Mouse (Mus musculus) heart, embryonic 13.5 days (tissue): ENCODE data around the gene Fabp3. TPM values are rescaled to one million over a fixed set of nuclear protein-coding genes. Genes with fewer than 3 reads are reported as not detected.
A peak's percentile ranks its signal among the peaks of the same experiment; 100 is the strongest.

Source experiments
- ATAC-seq: fragments of 200-750 bp; cut with Nextera tagmentation; 2 replicates; pipeline ENCODE4 v1.8.0; 2017; ENCODE audit warnings: moderate TSS enrichment; ENCODE audit not compliant: insufficient number of reproducible peaks, low FRiP score, low TSS enrichment; ENCODE audit errors: extremely low read depth
- H3K27ac ChIP-seq: fragments of 300-500 bp; sonication (generic); replicated peaks from 2 replicates; pipeline ENCODE4 v1.5.1; 2015; ENCODE audit warnings: moderate library complexity, mild to moderate bottlenecking, inconsistent platforms
- H3K27me3 ChIP-seq: fragments of 300-500 bp; sonication (generic); replicated peaks from 2 replicates; pipeline ENCODE4 v1.6.1; 2015; ENCODE audit warnings: mild to moderate bottlenecking, inconsistent platforms
- H3K36me3 ChIP-seq: fragments of 300-500 bp; sonication (generic); 2 replicates; pipeline ENCODE4 v1.6.1; 2015; ENCODE audit warnings: mild to moderate bottlenecking, inconsistent platforms
- H3K4me1 ChIP-seq: fragments of 300-500 bp; sonication (generic); 2 replicates; pipeline ENCODE4 v1.6.1; 2015; ENCODE audit warnings: inconsistent platforms
- H3K4me2 ChIP-seq: fragments of 300-500 bp; sonication (generic); 2 replicates; pipeline ENCODE4 v1.6.1; 2015; ENCODE audit warnings: inconsistent platforms, mild to moderate bottlenecking, moderate library complexity
- H3K4me3 ChIP-seq: fragments of 300-500 bp; sonication (generic); 2 replicates; pipeline ENCODE4 v1.5.1; 2015; ENCODE audit warnings: moderate library complexity, mild to moderate bottlenecking, inconsistent platforms
- H3K9ac ChIP-seq: fragments of 300-500 bp; sonication (generic); 2 replicates; pipeline ENCODE4 v1.6.1; 2015; ENCODE audit warnings: inconsistent platforms, mild to moderate bottlenecking, moderate library complexity
- H3K9me3 ChIP-seq: fragments of 300-500 bp; sonication (generic); 2 replicates; pipeline ENCODE4 v1.6.1; 2016; ENCODE audit warnings: inconsistent platforms
- WGBS: fragments of 180-500 bp; shearing (Covaris S2); methylation state at CpG from one replicate; pipeline ENCODE4 v1.1.7; 2015; ENCODE audit warnings: mixed read lengths; 5-methylcytosine and 5-hydroxymethylcytosine counted together
- polyA plus RNA-seq: library from polyadenylated mRNA; unstranded; fragments of >200 nt; fragmentation: Nextera tagmentation; extraction: Ambion mirVana; gene quantifications from 2 replicates; pipeline ENCODE4 v1.2.1, GENCODE M21; 2015

Gene Fabp3
- polyA plus RNA-seq, 1 experiment from 2014 or later = 961 TPM

DNA sequence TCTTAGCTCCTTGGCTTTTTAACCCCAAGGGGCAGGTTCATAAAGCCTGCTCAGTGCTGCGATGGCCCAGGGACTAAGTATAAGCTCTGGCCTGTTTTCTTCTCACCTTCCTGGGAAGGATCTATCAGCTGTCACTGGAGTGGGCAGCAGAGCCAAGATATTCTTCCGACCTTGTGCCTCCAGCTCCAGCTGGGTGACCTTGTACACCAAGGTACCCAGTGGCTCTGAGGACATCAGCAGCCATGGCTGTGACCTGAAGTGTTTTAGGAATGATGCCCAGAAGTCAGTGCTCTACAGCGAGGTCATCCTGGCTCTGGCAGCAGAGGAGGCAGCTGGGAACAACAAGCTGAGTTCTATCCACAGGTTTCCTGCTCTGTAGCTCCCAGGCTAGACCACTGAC lies 4.1 kb downstream of the Fabp3 start:
- Histone ChIP-seq H3K27me3 (peaks cover 26% of the 10 kb centered on the region), H3K9ac (no peak overlapping the region), H3K4me1 (peaks cover 92% of the 10 kb centered on the region), H3K36me3 (peaks cover 56% of the 10 kb centered on the region), H3K27ac (peak overlapping the region; percentile 40; the same call in 1 of the 2 replicates), H3K9me3 (no peaks in the 10 kb centered on the region), H3K4me3 (no peak overlapping the region), H3K4me2 (0 out of 2 replicates have a peak overlapping the region, but pooled peaks have one; percentile 80)
- no peak for ATAC-seq
- WGBS = 49% methylated on average over 3 of the region's 3 CpGs

- Histone ChIP-seq H3K4me1 (peaks cover 92% of the 10 kb centered on the region), H3K27me3 (peaks cover 21% of the 10 kb centered on the region), H3K9ac (no peak overlapping the region), H3K9me3 (no peaks in the 10 kb centered on the region), H3K4me3 (no peak overlapping the region), H3K36me3 (peaks cover 63% of the 10 kb centered on the region), H3K4me2 (no peak overlapping the region), H3K27ac (no peak overlapping the region)
- no peak for ATAC-seq
- WGBS = 83% methylated on average over 4 of the region's 4 CpGs
Observed at GRCm38 (mm10) chr4:130313552-130313951, 5.2 kb downstream of the Fabp3 start.

- H3K27ac ChIP-seq = peak overlapping the region; percentile 91
- no peak overlapping the region for H3K4me2 ChIP-seq
- peaks cover 81% of the 10 kb centered on the region for H3K4me1 ChIP-seq
- 47% methylated on average over 13 of the region's 13 CpGs for WGBS
- H3K9me3 ChIP-seq = no peaks in the 10 kb centered on the region
- H3K36me3 ChIP-seq = peaks cover 81% of the 10 kb centered on the region
- ATAC-seq = no peak
- peak overlapping the region; percentile 68 for H3K9ac ChIP-seq
- no peak overlapping the region for H3K4me3 ChIP-seq
- no peaks in the 10 kb centered on the region; the same call in 1 of the 2 replicates for H3K27me3 ChIP-seq
Observed at GRCm38 (mm10) chr4:130315771-130316527, 7.6 kb downstream of the Fabp3 start.

- Histone ChIP-seq H3K9me3 (no peaks in the 10 kb centered on the region), H3K9ac (peak overlapping the region; percentile 68), H3K36me3 (peaks cover 84% of the 10 kb centered on the region), H3K27me3 (no peaks in the 10 kb centered on the region), H3K4me2 (no peak overlapping the region), H3K27ac (peak overlapping the region; percentile 91), H3K4me1 (peaks cover 78% of the 10 kb centered on the region), H3K4me3 (no peak overlapping the region)
- 59% methylated on average over 10 of the region's 10 CpGs for WGBS
- no peak for ATAC-seq
Observed at GRCm38 (mm10) chr4:130316691-130317090, 8.3 kb downstream of the Fabp3 start.

DNA sequence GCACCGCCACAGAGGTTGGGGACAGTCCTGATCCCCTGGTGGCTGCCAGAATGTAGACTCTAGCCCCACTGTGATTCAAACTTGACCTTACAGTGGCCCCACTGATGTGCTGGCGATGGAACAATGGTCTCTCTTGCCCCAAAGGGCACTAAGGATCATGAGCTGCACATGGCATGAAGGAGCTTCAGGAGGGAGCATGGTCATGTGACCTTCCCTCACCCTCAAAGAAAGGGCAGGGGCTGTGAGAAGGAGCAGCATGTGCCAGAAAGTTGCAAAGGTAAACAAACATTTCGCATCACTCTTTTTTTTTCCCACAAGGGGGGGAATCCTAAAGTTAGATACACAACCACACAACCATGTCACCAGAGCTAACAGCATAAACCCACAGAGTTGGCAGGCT lies 9.7 kb downstream of the Fabp3 start:
- H3K4me3 ChIP-seq = no peak overlapping the region
- 77% methylated on average over 3 of the region's 3 CpGs for WGBS

DNA sequence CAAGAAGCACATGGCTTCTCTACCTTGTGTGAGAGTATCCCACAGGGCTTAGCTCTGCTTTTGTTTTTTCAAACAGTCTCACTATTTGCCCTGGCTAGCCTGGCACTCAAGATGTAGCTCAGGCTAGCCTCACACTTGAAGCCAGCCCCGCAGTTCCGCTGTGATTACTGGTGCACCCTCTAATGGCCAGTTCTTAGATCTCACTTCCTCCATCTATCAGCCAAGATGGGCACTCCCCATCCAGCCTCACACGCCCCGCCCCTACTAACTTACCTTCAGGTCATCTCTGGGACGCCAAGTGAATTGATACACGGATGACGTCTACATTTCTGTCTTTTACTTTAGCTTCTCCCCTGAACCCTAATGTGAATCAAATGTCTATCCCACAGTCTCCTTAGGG lies 11.2 kb downstream of the Fabp3 start:
- Histone ChIP-seq H3K27ac (no peak overlapping the region), H3K9ac (no peak overlapping the region), H3K36me3 (peaks cover 76% of the 10 kb centered on the region), H3K9me3 (no peaks in the 10 kb centered on the region), H3K4me2 (no peak overlapping the region), H3K27me3 (no peaks in the 10 kb centered on the region), H3K4me3 (no peak overlapping the region), H3K4me1 (peaks cover 81% of the 10 kb centered on the region)
- no peak for ATAC-seq
- 80% methylated on average over 7 of the region's 7 CpGs for WGBS

More for the DNA sequence above, 9.7 kb downstream of the Fabp3 start:
- Histone ChIP-seq H3K9ac (peak overlapping the region; percentile 47; the same call in 1 of the 2 replicates), H3K27me3 (no peaks in the 10 kb centered on the region), H3K36me3 (peaks cover 85% of the 10 kb centered on the region), H3K27ac (peak overlapping the region; percentile 61), H3K4me1 (peaks cover 80% of the 10 kb centered on the region), H3K9me3 (no peaks in the 10 kb centered on the region), H3K4me2 (no peak overlapping the region)
- ATAC-seq = no peak

GRCm38 (mm10) chr4:130321640-130322039 lies 13.2 kb downstream of the Fabp3 start:
- Histone ChIP-seq H3K27me3 (no peaks in the 10 kb centered on the region), H3K27ac (peak overlapping the region; percentile 92), H3K4me2 (no peak overlapping the region), H3K4me1 (peaks cover 63% of the 10 kb centered on the region), H3K9me3 (no peaks in the 10 kb centered on the region), H3K9ac (peak overlapping the region; percentile 19; the same call in 1 of the 2 replicates), H3K36me3 (peaks cover 76% of the 10 kb centered on the region), H3K4me3 (no peak overlapping the region)
- no peak for ATAC-seq
- WGBS = 75% methylated on average over 7 of the region's 7 CpGs

DNA sequence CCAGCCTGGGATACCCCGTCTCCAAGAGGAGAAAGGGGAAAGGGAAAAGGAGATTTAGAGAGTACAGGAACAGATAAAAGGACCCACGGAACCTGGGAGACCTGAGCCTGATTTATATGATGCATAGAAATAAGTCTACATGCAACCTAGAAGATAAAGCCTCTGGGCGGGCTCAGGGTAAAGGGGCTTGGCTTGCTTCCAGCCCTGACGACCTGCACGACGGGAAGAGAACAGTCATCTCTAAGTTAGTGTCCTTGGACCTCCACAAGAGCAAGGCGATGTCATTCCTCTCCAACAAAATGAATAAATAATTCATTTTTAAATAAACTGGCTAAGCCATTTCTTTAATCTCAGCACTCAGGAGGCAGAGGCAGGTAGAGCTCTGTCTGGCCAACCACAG lies 14.2 kb downstream of the Fabp3 start:
- Histone ChIP-seq H3K9ac (no peak overlapping the region), H3K4me1 (peaks cover 55% of the 10 kb centered on the region), H3K4me3 (no peak overlapping the region), H3K27ac (peak overlapping the region; percentile 92), H3K36me3 (peaks cover 76% of the 10 kb centered on the region), H3K27me3 (no peaks in the 10 kb centered on the region), H3K4me2 (no peak overlapping the region), H3K9me3 (no peaks in the 10 kb centered on the region)
- WGBS = 67% methylated on average over 7 of the region's 7 CpGs
- no peak for ATAC-seq

DNA sequence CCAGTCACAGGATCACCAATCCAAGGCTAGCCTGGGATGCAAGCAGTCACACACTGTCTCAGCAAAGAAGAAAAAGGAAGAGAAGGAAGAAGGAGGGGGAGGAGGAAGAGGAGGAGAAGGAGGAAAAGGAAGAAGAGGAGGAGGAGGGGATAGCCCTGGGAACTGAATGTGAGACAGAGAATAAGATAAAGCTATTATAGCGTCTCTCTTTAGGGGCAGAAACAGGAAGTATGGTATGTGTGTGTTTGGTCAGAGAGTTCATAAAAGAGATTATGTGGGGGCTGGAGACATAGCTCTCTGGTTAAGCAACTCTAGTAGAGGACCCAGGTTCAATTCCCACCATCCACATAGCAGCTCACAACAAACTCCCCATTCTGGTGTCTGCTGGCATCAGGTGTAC lies 14.8 kb downstream of the Fabp3 start:
- peak overlapping the region; percentile 33; the same call in 1 of the 2 replicates for H3K4me2 ChIP-seq
- peak overlapping the region; percentile 92 for H3K27ac ChIP-seq
- H3K27me3 ChIP-seq = no peaks in the 10 kb centered on the region
- peaks cover 49% of the 10 kb centered on the region for H3K4me1 ChIP-seq
- 26% methylated on average over 1 of the region's 1 CpGs for WGBS
- ATAC-seq = no peak
- H3K9me3 ChIP-seq = no peaks in the 10 kb centered on the region
- H3K9ac ChIP-seq = peak overlapping the region; percentile 65; the same call in 1 of the 2 replicates
- no peak overlapping the region for H3K4me3 ChIP-seq
- H3K36me3 ChIP-seq = peaks cover 78% of the 10 kb centered on the region

DNA sequence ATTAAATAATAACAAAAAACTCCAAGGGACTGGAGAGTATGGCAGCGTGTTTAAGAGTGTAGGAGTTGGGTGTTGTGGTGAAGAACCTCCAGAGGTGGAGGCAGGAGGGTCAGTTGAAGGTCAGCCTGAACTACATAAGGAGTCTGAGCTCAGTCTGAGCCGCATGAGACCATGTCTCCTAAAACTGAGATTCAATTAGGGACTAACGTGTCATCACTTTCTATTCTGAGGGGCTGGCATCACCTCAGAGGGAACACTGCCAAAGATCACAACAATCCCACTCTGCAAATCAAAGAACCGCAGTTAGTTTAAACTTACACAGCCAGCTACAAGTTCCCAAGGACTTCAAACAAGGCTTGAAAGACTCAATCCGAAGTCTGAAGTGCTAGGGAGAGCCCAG lies 15.2 kb downstream of the Fabp3 start:
- Histone ChIP-seq H3K4me3 (no peak overlapping the region), H3K9me3 (no peaks in the 10 kb centered on the region), H3K4me2 (peak overlapping the region; percentile 33; the same call in 1 of the 2 replicates), H3K27me3 (no peaks in the 10 kb centered on the region), H3K36me3 (peaks cover 81% of the 10 kb centered on the region), H3K27ac (peak overlapping the region; percentile 92), H3K9ac (peak overlapping the region; percentile 65), H3K4me1 (peaks cover 44% of the 10 kb centered on the region)
- WGBS = 24% methylated on average over 5 of the region's 5 CpGs
- ATAC-seq = peak; percentile 57; the same call in 1 of the 2 replicates

DNA sequence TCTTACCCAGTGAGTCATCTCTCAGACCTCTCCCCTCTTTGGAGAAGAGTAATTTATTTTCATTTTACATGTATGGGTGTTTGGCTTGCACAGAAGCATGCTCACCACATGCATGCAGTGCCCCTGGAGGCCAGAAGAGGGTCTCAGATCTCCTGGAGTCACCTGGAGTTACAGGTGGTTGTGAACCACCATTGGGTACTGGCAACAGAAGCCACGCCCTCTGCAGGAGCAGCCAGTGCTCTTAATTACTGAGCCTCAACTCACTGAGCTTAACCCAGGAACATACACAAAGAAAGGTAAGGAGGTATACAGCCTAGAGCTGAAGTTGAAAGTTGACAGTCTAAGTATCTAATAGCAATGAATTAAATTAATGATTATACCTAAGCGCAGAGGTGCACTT lies 17.1 kb downstream of the Fabp3 start:
- H3K9me3 ChIP-seq = no peaks in the 10 kb centered on the region
- no peak overlapping the region for H3K4me2 ChIP-seq
- 92% methylated on average over 2 of the region's 2 CpGs for WGBS
- no peak overlapping the region for H3K27ac ChIP-seq
- no peaks in the 10 kb centered on the region for H3K27me3 ChIP-seq
- no peak for ATAC-seq
- H3K36me3 ChIP-seq = peaks cover 81% of the 10 kb centered on the region
- H3K4me1 ChIP-seq = peaks cover 37% of the 10 kb centered on the region
- no peak overlapping the region for H3K4me3 ChIP-seq
- H3K9ac ChIP-seq = no peak overlapping the region

DNA sequence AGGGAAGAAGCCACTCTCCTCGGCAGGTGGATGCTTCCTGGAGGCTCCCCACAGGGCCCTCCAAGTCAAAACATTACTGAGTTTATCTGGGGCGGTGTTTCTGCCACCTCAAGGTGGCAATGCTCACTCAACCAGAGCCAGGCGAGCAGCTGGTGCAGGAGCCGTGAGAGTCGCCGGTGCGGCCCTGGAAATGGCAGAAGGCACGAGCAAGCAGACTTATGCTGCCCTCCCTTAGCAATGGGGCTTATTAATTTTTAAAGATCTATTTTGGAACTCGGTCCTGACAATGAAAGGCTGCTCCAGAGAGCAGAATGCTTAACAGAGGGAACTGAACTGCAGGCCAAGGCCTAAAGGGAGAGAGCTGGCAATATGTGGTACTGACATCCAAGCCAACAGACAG lies 19.0 kb downstream of the Fabp3 start:
- no peak for ATAC-seq

More for the DNA sequence above, 19.0 kb downstream of the Fabp3 start:
- no peak overlapping the region for H3K4me3 ChIP-seq
- 83% methylated on average over 9 of the region's 9 CpGs for whole genome bisulfite sequencing
- H3K4me1 ChIP-seq = peaks cover 24% of the 10 kb centered on the region
- H3K36me3 ChIP-seq = peaks cover 84% of the 10 kb centered on the region
- no peaks in the 10 kb centered on the region for H3K9me3 ChIP-seq
- no peak overlapping the region for H3K9ac ChIP-seq
- no peak overlapping the region; the same call in 1 of the 2 replicates for H3K27ac ChIP-seq
- no peaks in the 10 kb centered on the region for H3K27me3 ChIP-seq
- H3K4me2 ChIP-seq = no peak overlapping the region
